Mouse (Mus musculus): ENCODE measurements at regions not wholly inside any gene's neighbourhood (a gene's known extent, or its start where the extent isn't known, plus 50 kb on each side); places are given as distances from the start of the nearest gene placed in this dataset.

GRCm38 (mm10) chr6:111985452-111985851 is 288.1 kb upstream of the Lmcd1 start:
- Histone ChIP-seq H3K4me3 (ENCODE audit: low read length) (no peak overlapping the region), H3K4me2 (replicated peaks; ENCODE audit: low read depth, low read length) (no peak overlapping the region), H3K27ac (ENCODE audit: low read length) (no peak overlapping the region), H3K9me3 (ENCODE audit: low read length) (no peaks in the 10 kb centered on the region), H3K9ac (replicated peaks; ENCODE audit: low read length) (no peak overlapping the region), H3K27me3 (ENCODE audit: insufficient read depth, low read length) (no peaks in the 10 kb centered on the region), H3K4me1 (ENCODE audit: insufficient read depth, low read length) (no peaks in the 10 kb centered on the region), H3K36me3 (ENCODE audit: insufficient read depth, low read length) (no peaks in the 10 kb centered on the region)
- WGBS, result 52% methylated on average over 1 of the region's 1 CpGs
- ATAC-seq (ENCODE audit: low FRiP score, low TSS enrichment), result no peak

- WGBS, result 79% methylated on average over 3 of the region's 3 CpGs
These were observed 277.7 kb upstream of the Lmcd1 start for GRCm38 (mm10) chr6:111995823-111996222.

GRCm38 (mm10) chr6:112003784-112004471 is 269.6 kb upstream of the Lmcd1 start:
- Histone ChIP-seq H3K27me3 (ENCODE audit: insufficient read depth, low read length) (no peaks in the 10 kb centered on the region), H3K4me1 (ENCODE audit: insufficient read depth, low read length) (no peaks in the 10 kb centered on the region; the same call in 1 of the 2 replicates), H3K9ac (replicated peaks; ENCODE audit: low read length) (no peak overlapping the region), H3K9me3 (ENCODE audit: low read length) (no peaks in the 10 kb centered on the region), H3K4me2 (replicated peaks; ENCODE audit: low read depth, low read length) (no peak overlapping the region), H3K27ac (ENCODE audit: low read length) (no peak overlapping the region), H3K36me3 (ENCODE audit: insufficient read depth, low read length) (no peaks in the 10 kb centered on the region), H3K4me3 (ENCODE audit: low read length) (no peak overlapping the region)
- 89% methylated on average over 3 of the region's 3 CpGs for WGBS
- ATAC-seq (ENCODE audit: low FRiP score, low TSS enrichment), result no peak

More at GRCm38 (mm10) chr6:111995823-111996222, 277.7 kb upstream of the Lmcd1 start:
- Histone ChIP-seq H3K4me2 (replicated peaks; ENCODE audit: low read depth, low read length) (no peak overlapping the region), H3K36me3 (ENCODE audit: insufficient read depth, low read length) (no peaks in the 10 kb centered on the region), H3K27me3 (ENCODE audit: insufficient read depth, low read length) (no peaks in the 10 kb centered on the region), H3K4me1 (ENCODE audit: insufficient read depth, low read length) (no peaks in the 10 kb centered on the region; the same call in 1 of the 2 replicates), H3K4me3 (ENCODE audit: low read length) (no peak overlapping the region), H3K9me3 (ENCODE audit: low read length) (no peaks in the 10 kb centered on the region; the same call in 1 of the 2 replicates), H3K9ac (replicated peaks; ENCODE audit: low read length) (no peak overlapping the region), H3K27ac (ENCODE audit: low read length) (no peak overlapping the region)
- no peak for ATAC-seq (ENCODE audit: low FRiP score, low TSS enrichment)

GRCm38 (mm10) chr6:112026261-112027205 is 247.0 kb upstream of the Lmcd1 start:
- Histone ChIP-seq H3K9ac (replicated peaks; ENCODE audit: low read length) (no peak overlapping the region), H3K9me3 (ENCODE audit: low read length) (no peaks in the 10 kb centered on the region), H3K27me3 (ENCODE audit: insufficient read depth, low read length) (no peaks in the 10 kb centered on the region), H3K4me3 (ENCODE audit: low read length) (no peak overlapping the region), H3K4me2 (replicated peaks; ENCODE audit: low read depth, low read length) (no peak overlapping the region), H3K27ac (ENCODE audit: low read length) (no peak overlapping the region), H3K4me1 (ENCODE audit: insufficient read depth, low read length) (no peaks in the 10 kb centered on the region), H3K36me3 (ENCODE audit: insufficient read depth, low read length) (no peaks in the 10 kb centered on the region)
- ATAC-seq (ENCODE audit: low FRiP score, low TSS enrichment), result no peak
- 81% methylated on average over 1 of the region's 1 CpGs for WGBS

- Histone ChIP-seq H3K27ac (ENCODE audit: low read length) (no peak overlapping the region), H3K4me1 (ENCODE audit: insufficient read depth, low read length) (no peaks in the 10 kb centered on the region), H3K36me3 (ENCODE audit: insufficient read depth, low read length) (no peaks in the 10 kb centered on the region), H3K4me3 (ENCODE audit: low read length) (no peak overlapping the region), H3K27me3 (ENCODE audit: insufficient read depth, low read length) (no peaks in the 10 kb centered on the region), H3K9me3 (ENCODE audit: low read length) (no peaks in the 10 kb centered on the region), H3K4me2 (replicated peaks; ENCODE audit: low read depth, low read length) (no peak overlapping the region), H3K9ac (replicated peaks; ENCODE audit: low read length) (no peak overlapping the region)
- 0 out of 2 replicates have a peak, but pooled peaks have one; percentile 42 for ATAC-seq (ENCODE audit: low FRiP score, low TSS enrichment)
- WGBS, result 81% methylated on average over 6 of the region's 6 CpGs
These were observed 222.9 kb upstream of the Lmcd1 start for GRCm38 (mm10) chr6:112050548-112051184.

GRCm38 (mm10) chr6:112052193-112052592 is 221.4 kb upstream of the Lmcd1 start:
- Histone ChIP-seq H3K36me3 (ENCODE audit: insufficient read depth, low read length) (no peaks in the 10 kb centered on the region), H3K4me1 (ENCODE audit: insufficient read depth, low read length) (no peaks in the 10 kb centered on the region), H3K9ac (replicated peaks; ENCODE audit: low read length) (no peak overlapping the region), H3K4me3 (ENCODE audit: low read length) (no peak overlapping the region), H3K4me2 (replicated peaks; ENCODE audit: low read depth, low read length) (no peak overlapping the region), H3K9me3 (ENCODE audit: low read length) (no peaks in the 10 kb centered on the region), H3K27me3 (ENCODE audit: insufficient read depth, low read length) (no peaks in the 10 kb centered on the region), H3K27ac (ENCODE audit: low read length) (no peak overlapping the region)
- no peak for ATAC-seq (ENCODE audit: low FRiP score, low TSS enrichment)
- 88% methylated on average over 6 of the region's 6 CpGs for WGBS

- no peak for ATAC-seq (ENCODE audit: low FRiP score, low TSS enrichment)
- Histone ChIP-seq H3K4me3 (ENCODE audit: low read length) (no peak overlapping the region), H3K27ac (ENCODE audit: low read length) (no peak overlapping the region), H3K9me3 (ENCODE audit: low read length) (no peaks in the 10 kb centered on the region), H3K4me2 (replicated peaks; ENCODE audit: low read depth, low read length) (no peak overlapping the region), H3K9ac (replicated peaks; ENCODE audit: low read length) (no peak overlapping the region), H3K36me3 (ENCODE audit: insufficient read depth, low read length) (no peaks in the 10 kb centered on the region), H3K27me3 (ENCODE audit: insufficient read depth, low read length) (no peaks in the 10 kb centered on the region), H3K4me1 (ENCODE audit: insufficient read depth, low read length) (no peaks in the 10 kb centered on the region)
- WGBS, result 47% methylated on average over 1 of the region's 1 CpGs
These were observed 215.7 kb upstream of the Lmcd1 start for GRCm38 (mm10) chr6:112057895-112058294.

- no peaks in the 10 kb centered on the region for H3K36me3 ChIP-seq (ENCODE audit: insufficient read depth, low read length)
- ATAC-seq (ENCODE audit: low FRiP score, low TSS enrichment), result no peak
- no peak overlapping the region for H3K27ac ChIP-seq (ENCODE audit: low read length)
- no peaks in the 10 kb centered on the region for H3K4me1 ChIP-seq (ENCODE audit: insufficient read depth, low read length)
- WGBS, result 72% methylated on average over 3 of the region's 3 CpGs
- no peaks in the 10 kb centered on the region for H3K27me3 ChIP-seq (ENCODE audit: insufficient read depth, low read length)
- H3K9me3 ChIP-seq (ENCODE audit: low read length), result no peaks in the 10 kb centered on the region
- no peak overlapping the region for H3K4me2 ChIP-seq (replicated peaks; ENCODE audit: low read depth, low read length)
- H3K4me3 ChIP-seq (ENCODE audit: low read length), result no peak overlapping the region
- no peak overlapping the region for H3K9ac ChIP-seq (replicated peaks; ENCODE audit: low read length)
These were observed 210.6 kb upstream of the Lmcd1 start for GRCm38 (mm10) chr6:112062956-112063355.

GRCm38 (mm10) chr6:112090597-112090996 is 183.0 kb upstream of the Lmcd1 start:
- H3K27ac ChIP-seq (ENCODE audit: low read length), result no peak overlapping the region
- H3K36me3 ChIP-seq (ENCODE audit: insufficient read depth, low read length), result no peaks in the 10 kb centered on the region
- WGBS, result 62% methylated on average over 3 of the region's 3 CpGs
- H3K9ac ChIP-seq (replicated peaks; ENCODE audit: low read length), result no peak overlapping the region
- H3K4me1 ChIP-seq (ENCODE audit: insufficient read depth, low read length), result no peaks in the 10 kb centered on the region
- no peaks in the 10 kb centered on the region for H3K9me3 ChIP-seq (ENCODE audit: low read length)
- no peak overlapping the region for H3K4me2 ChIP-seq (replicated peaks; ENCODE audit: low read depth, low read length)
- no peak overlapping the region for H3K4me3 ChIP-seq (ENCODE audit: low read length)
- H3K27me3 ChIP-seq (ENCODE audit: insufficient read depth, low read length), result no peaks in the 10 kb centered on the region
- peak; percentile 42; the same call in 1 of the 2 replicates for ATAC-seq (ENCODE audit: low FRiP score, low TSS enrichment)
